Mouse (Mus musculus) kidney, embryonic 16.5 days (tissue): ENCODE results near the gene Pigv. TPM values are rescaled to one million over a fixed set of nuclear protein-coding genes. Genes with fewer than 3 reads are reported as not detected.
A peak's percentile ranks its signal among the peaks of the same experiment; 100 is the strongest.
"Not testable (repeated sequence)": the region's sequence is repeated elsewhere in the genome, so short reads cannot be mapped to it uniquely, and the experiment has no call there.

Source experiments
- ATAC-seq: fragments of 200-750 bp; cut with Nextera tagmentation; 2 replicates; pipeline ENCODE4 v1.8.0; 2017; ENCODE audit warnings: moderate TSS enrichment; ENCODE audit not compliant: low FRiP score, low TSS enrichment
- H3K27ac ChIP-seq: fragments of 300-500 bp; sonication (generic); 2 replicates; pipeline ENCODE4 v1.5.1; 2014; ENCODE audit warnings: low read length
- H3K27me3 ChIP-seq: fragments of 300-500 bp; sonication (generic); 2 replicates; pipeline ENCODE4 v1.6.1; 2014; ENCODE audit warnings: low read length, control low read depth, mixed read lengths; ENCODE audit not compliant: insufficient read depth
- H3K36me3 ChIP-seq: fragments of 300-500 bp; sonication (generic); 2 replicates; pipeline ENCODE4 v1.6.1; 2014; ENCODE audit warnings: low read length, control low read depth, mixed read lengths; ENCODE audit not compliant: insufficient read depth
- H3K4me1 ChIP-seq: fragments of 300-500 bp; sonication (generic); 2 replicates; pipeline ENCODE4 v1.6.1; 2014; ENCODE audit warnings: low read length, control low read depth, mixed read lengths; ENCODE audit not compliant: insufficient read depth
- H3K4me2 ChIP-seq: fragments of 300-500 bp; sonication (generic); replicated peaks from 2 replicates; pipeline ENCODE4 v1.6.1; 2014; ENCODE audit warnings: low read depth, low read length
- H3K4me3 ChIP-seq: fragments of 300-500 bp; sonication (generic); 2 replicates; pipeline ENCODE4 v1.5.1; 2014; ENCODE audit warnings: mild to moderate bottlenecking, low read length
- H3K9ac ChIP-seq: fragments of 300-500 bp; sonication (generic); replicated peaks from 2 replicates; pipeline ENCODE4 v1.6.1; 2014; ENCODE audit warnings: low read length
- H3K9me3 ChIP-seq: fragments of 300-500 bp; sonication (generic); 2 replicates; pipeline ENCODE4 v1.6.1; 2016; ENCODE audit warnings: low read length, control low read depth
- WGBS: fragments of 180-500 bp; shearing (Covaris S2); extraction: QIAGEN DNeasy Blood & Tissue Kit; methylation state at CpG from one replicate; pipeline ENCODE4 v1.1.7; 2014; 5-methylcytosine and 5-hydroxymethylcytosine counted together
- polyA plus RNA-seq: library from polyadenylated mRNA; unstranded; fragments of >200 nt; fragmentation: Nextera tagmentation; extraction: Ambion mirVana; gene quantifications from 2 replicates; pipeline ENCODE4 v1.2.1, GENCODE M21; 2015

Pigv gene
- polyA plus RNA-seq, 1 experiment from 2014 or later = 19.2 TPM

DNA sequence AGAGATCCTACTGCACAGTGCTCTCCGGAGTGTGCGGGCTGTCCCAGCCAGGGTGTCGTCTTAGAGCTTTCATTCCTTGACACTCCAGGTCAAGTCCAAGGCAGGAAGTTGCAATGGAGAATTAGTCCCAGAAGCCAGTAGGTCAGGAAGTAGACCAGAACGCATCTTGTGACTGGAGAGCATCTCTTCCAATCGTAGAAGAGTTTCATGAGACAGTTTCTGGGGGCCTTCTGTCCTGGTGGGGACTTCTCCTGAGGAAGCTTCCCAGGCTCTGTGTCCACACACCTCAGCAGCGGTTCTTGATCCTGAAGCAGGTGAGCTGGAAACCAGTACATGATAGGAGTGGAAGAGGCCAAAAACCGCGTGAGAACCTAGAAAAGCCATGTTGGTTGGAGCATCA is 10.0 kb downstream of the Pigv start:
- Histone ChIP-seq H3K4me2 (no peak overlapping the region), H3K27me3 (no peaks in the 10 kb centered on the region), H3K4me1 (peaks cover 40% of the 10 kb centered on the region), H3K36me3 (peaks cover 15% of the 10 kb centered on the region; the same call in 1 of the 2 replicates), H3K9ac (no peak overlapping the region), H3K27ac (no peak overlapping the region), H3K9me3 (no peaks in the 10 kb centered on the region), H3K4me3 (no peak overlapping the region)
- ATAC-seq = no peak
- 85% methylated on average over 8 of the region's 8 CpGs for WGBS

DNA sequence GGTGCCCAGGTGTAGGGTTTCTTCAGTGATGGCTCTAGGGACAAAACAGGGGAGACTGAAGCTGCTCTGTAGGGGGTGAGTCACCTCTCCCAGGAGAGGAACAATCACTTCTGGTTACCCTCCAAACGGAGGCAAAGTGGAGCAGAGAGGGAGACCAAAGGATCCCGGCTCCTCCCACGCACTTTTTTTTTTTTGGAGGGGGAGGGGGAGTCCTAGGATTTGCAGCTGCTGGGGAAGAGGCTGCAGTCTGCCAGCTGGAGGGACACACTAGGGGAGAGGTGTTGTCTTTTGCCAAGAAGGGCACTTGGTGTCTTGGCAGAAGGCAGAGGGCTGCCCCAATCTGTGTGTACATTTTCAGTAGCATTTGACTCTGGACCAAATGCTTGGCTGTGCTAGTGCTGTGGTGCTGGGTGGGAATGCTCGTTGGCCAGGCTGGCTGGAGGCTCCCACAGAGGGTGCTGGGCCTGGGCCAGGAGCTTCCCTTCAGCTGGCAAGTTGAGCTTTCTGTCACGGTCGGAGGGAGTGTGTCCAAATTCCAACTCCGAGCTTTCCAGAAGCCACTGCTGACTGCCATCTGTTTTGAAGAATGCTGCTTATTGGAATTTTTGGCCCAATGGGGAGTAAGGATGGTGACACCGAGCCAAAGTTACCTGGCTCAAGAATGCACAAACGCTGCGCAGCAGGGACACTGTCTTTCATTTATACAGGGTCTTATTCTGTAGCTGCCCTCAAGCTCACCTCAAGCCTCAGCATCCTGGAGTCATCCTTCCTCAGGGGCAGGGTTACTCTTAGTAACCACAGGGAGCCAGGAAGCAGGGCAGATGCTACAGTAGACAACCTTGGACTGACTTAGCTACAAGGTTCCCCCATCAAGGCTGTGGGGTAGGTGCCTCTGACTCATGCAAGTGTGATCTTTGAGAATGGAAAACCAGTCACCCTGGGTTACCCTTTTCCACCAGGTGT is 12.0 kb downstream of the Pigv start:
- WGBS = 7% methylated on average over 10 of the region's 10 CpGs
- H3K9me3 ChIP-seq = no peaks in the 10 kb centered on the region
- peaks cover 53% of the 10 kb centered on the region for H3K4me1 ChIP-seq
- H3K36me3 ChIP-seq = peaks cover 11% of the 10 kb centered on the region; the same call in 1 of the 2 replicates
- no peaks in the 10 kb centered on the region for H3K27me3 ChIP-seq
- peak overlapping the region; percentile 44 for H3K4me3 ChIP-seq
- peak overlapping the region; percentile 64 for H3K9ac ChIP-seq
- peak overlapping the region; percentile 57 for H3K4me2 ChIP-seq
- peak overlapping the region; percentile 99 for H3K27ac ChIP-seq
- ATAC-seq = peak; percentile 55

DNA sequence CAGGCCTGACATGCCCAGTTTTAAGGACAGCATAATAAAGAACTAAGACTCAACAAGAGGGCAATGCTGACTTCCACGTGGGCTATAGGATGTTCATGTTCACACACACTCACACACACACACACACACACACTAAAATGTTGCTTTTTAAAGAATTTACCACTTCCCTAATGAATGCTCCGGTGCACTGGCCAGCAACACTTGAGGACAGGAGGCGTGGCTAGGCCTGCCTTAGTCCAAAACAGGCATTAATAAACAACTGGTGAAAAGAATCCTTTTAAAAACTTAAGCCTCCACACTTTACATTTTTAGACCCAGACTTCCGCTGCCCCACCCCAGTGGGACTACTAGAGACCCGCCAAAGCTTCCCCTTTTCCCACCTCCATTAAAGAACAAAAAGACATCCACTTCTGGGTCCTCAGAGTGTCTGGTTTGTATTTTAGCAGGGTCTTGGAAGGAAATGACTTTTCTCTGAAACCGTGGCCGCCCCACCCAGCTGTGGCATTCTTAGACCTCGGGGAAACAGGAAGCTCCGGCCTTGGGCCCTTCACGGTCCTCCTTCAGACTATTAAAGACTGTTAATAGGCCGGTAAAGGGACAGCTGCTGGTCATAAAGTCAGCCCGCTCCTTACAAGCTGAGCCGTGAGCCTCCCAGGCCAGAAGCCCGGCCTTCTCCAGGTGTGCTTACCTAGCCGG is 12.8 kb downstream of the Pigv start:
- WGBS = 3% methylated on average over 15 of the region's 15 CpGs
- peak overlapping the region; percentile 57 for H3K4me2 ChIP-seq
- peak overlapping the region; percentile 64 for H3K9ac ChIP-seq
- peaks cover 11% of the 10 kb centered on the region; the same call in 1 of the 2 replicates for H3K36me3 ChIP-seq
- peak; percentile 43; the same call in 1 of the 2 replicates for ATAC-seq
- H3K27ac ChIP-seq = peak overlapping the region; percentile 99
- H3K27me3 ChIP-seq = no peaks in the 10 kb centered on the region
- no peaks in the 10 kb centered on the region for H3K9me3 ChIP-seq
- peak overlapping the region; percentile 44 for H3K4me3 ChIP-seq
- peaks cover 53% of the 10 kb centered on the region for H3K4me1 ChIP-seq

DNA sequence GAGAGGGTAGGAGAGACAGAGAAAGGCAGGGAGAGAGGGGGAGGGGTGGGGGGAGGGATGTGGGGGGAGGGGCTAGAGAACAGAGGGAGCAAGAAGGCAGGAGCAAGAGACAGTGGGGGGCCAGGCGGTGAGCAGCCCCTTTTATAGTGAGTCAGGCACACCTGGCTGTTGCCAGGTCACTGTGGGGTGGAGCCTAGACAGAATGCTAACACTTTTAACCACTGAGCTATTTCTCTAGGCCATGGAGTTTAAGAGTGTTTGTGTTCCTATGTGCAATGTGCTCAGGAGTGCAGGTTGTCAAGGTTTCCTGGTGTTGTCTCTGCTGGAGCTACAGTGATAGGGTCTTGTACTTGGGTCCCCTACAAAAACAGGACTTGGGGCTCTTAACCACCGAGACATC is 13.7 kb downstream of the Pigv start:
- H3K27me3 ChIP-seq = no peaks in the 10 kb centered on the region
- no peaks in the 10 kb centered on the region for H3K9me3 ChIP-seq
- peak overlapping the region; percentile 64 for H3K9ac ChIP-seq
- peaks cover 53% of the 10 kb centered on the region for H3K4me1 ChIP-seq
- ATAC-seq = no peak
- H3K4me3 ChIP-seq = peak overlapping the region; percentile 44
- WGBS = 48% methylated on average over 2 of the region's 2 CpGs
- H3K4me2 ChIP-seq = peak overlapping the region; percentile 57
- H3K27ac ChIP-seq = peak overlapping the region; percentile 99
- peaks cover 7% of the 10 kb centered on the region; the same call in 1 of the 2 replicates for H3K36me3 ChIP-seq

DNA sequence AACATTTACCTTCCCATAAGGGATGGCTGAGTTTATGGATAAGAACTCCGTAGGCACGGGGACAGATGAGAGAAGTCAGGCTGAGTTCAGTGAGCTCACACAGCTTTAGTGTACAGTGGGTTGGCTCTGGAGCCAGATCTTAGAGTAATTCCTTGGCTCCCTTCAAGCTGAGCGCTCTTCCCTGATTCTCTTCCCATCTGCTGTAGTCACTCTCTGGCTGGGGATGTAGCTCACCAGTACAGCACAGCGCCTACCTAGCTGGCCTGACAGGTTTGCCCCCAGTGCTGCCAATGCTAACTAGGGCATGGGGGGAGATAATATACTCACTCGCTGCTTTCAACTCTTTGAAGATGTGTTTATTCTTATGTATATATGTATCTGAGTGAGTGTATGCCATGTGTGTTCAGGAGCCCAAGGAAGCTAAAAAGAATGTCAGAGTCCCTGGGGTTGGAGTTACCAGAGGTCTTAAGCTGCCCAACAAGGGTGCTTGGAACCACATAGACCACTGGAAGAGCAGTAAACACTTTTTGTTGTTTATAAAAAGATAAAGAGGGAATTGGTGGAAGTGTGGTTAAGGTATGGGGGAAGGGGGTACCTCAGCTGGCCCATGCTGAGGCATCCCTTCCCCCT is 14.5 kb downstream of the Pigv start:
- ATAC-seq = no peak
- no peak overlapping the region for H3K27ac ChIP-seq
- 73% methylated on average over 5 of the region's 5 CpGs for WGBS

DNA sequence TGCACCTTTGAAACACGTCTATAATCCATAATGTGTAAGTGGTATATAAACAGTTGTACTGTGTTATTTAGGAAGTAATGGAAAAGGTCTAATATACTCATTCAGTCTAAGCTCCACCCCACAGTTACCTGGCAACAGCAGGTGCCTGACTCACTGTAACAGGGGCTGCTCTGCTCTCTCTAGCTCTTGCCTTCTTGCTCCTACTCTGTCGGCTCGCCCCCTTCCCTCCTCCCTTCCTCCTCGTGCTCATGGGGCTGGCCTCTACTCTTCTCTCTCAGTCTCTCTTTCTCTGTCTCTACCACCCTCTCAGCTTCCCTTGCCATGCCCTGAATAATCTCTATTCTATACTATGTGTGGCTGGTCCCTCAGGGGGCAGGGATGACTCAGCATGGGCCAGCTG is 15.4 kb downstream of the Pigv start:
- peaks cover 52% of the 10 kb centered on the region for H3K4me1 ChIP-seq
- H3K27me3 ChIP-seq = no peaks in the 10 kb centered on the region
- no peak overlapping the region for H3K4me3 ChIP-seq
- no peak for ATAC-seq
- H3K27ac ChIP-seq = peak overlapping the region; percentile 73; the same call in 1 of the 2 replicates
- 22% methylated on average over 4 of the region's 4 CpGs for WGBS
- no peak overlapping the region for H3K4me2 ChIP-seq
- no peaks in the 10 kb centered on the region for H3K9me3 ChIP-seq
- H3K36me3 ChIP-seq = peaks cover 2% of the 10 kb centered on the region; the same call in 1 of the 2 replicates
- H3K9ac ChIP-seq = 0 out of 2 replicates have a peak overlapping the region, but pooled peaks have one; percentile 11

More for the DNA sequence above, 14.5 kb downstream of the Pigv start:
- Histone ChIP-seq H3K9ac (no peak overlapping the region), H3K36me3 (peaks cover 7% of the 10 kb centered on the region; the same call in 1 of the 2 replicates), H3K9me3 (no peaks in the 10 kb centered on the region), H3K4me3 (no peak overlapping the region), H3K27me3 (no peaks in the 10 kb centered on the region), H3K4me2 (no peak overlapping the region), H3K4me1 (peaks cover 53% of the 10 kb centered on the region)

DNA sequence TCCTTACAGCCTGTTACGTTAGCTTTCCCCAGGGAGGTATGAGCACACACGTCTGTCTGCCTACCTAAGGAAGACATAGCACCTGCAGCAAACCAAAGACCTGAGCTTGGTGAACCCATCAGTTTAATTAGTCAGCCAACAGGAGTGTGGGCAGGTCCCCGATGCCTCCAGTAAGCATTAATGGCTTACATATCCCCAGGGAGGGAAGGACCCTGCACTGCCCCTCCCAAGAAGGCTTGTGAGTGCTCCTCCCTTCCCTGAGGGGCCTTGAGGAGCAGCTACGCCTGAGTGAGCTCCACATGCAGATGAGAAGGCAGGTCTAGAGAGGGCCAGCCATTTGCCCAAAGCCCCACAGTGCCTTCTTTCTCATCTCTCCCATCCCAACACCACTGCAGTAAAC is 16.2 kb downstream of the Pigv start:
- Histone ChIP-seq H3K27ac (peak overlapping the region; percentile 73), H3K4me2 (0 out of 2 replicates have a peak overlapping the region, but pooled peaks have one; percentile 12), H3K4me3 (no peak overlapping the region), H3K4me1 (peaks cover 59% of the 10 kb centered on the region), H3K9me3 (no peaks in the 10 kb centered on the region), H3K27me3 (no peaks in the 10 kb centered on the region), H3K9ac (no peak overlapping the region), H3K36me3 (no peaks in the 10 kb centered on the region)
- ATAC-seq = peak; percentile 72
- 28% methylated on average over 4 of the region's 4 CpGs for WGBS

DNA sequence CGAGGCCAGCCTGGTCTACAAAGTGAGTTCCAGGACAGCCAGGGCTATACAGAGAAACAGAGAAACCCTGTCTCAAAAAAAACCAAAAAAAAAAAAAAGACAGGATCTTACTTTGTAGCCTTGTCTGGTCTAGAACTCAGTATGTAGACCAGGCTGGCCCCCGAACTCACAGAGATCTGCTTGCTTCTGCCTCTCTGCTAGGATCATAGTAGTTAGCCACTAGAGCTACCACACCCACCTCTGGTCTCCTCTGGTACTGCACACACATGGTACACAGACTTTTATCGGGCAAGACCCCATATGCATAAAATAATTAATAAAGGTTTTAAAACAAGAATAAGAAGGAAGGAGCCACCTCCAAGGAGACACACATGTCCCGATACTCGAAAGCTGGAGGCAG is 18.4 kb downstream of the Pigv start:
- H3K9ac ChIP-seq, H3K36me3 ChIP-seq, H3K27me3 ChIP-seq, H3K27ac ChIP-seq, H3K4me2 ChIP-seq, ATAC-seq, H3K9me3 ChIP-seq, H3K4me3 ChIP-seq: not testable (repeated sequence)
- peaks cover 45% of the 10 kb centered on the region for H3K4me1 ChIP-seq
- WGBS = 93% methylated on average over 5 of the region's 5 CpGs

DNA sequence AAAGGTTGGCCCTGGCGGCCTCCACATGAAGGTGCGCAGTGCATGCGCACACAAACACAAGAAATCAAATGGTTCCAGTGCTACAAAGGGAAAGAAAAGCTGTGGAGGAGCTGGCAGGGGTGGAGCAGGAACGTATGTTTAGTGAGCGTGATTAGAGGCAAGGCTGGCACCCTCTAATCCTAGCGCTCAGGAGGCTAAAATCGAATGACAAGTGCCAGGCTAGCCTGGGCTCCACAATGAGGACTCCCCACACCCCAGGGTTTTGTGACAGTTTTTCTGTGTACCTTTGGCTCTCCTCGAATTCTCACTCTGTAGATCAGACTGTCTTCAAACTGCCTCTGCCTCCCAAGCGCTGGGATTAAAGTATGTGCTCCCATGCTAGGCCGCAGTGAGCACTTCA is 19.7 kb downstream of the Pigv start:
- H3K36me3 ChIP-seq = no peaks in the 10 kb centered on the region
- H3K4me3 ChIP-seq = no peak overlapping the region
- no peak overlapping the region for H3K4me2 ChIP-seq
- H3K27me3 ChIP-seq = no peaks in the 10 kb centered on the region
- WGBS = 84% methylated on average over 10 of the region's 10 CpGs
- H3K4me1 ChIP-seq = peaks cover 32% of the 10 kb centered on the region
- H3K27ac ChIP-seq = no peak overlapping the region
- no peaks in the 10 kb centered on the region for H3K9me3 ChIP-seq
- no peak overlapping the region for H3K9ac ChIP-seq
- no peak for ATAC-seq
